Mouse (Mus musculus): ENCODE data around the gene M6pr. TPM values are rescaled to one million over a fixed set of nuclear protein-coding genes. Genes with fewer than 3 reads are reported as not detected.

M6pr gene
- total RNA-seq, 2 experiments from 2014 or later, result 20.0 to 23.0 TPM

DNA sequence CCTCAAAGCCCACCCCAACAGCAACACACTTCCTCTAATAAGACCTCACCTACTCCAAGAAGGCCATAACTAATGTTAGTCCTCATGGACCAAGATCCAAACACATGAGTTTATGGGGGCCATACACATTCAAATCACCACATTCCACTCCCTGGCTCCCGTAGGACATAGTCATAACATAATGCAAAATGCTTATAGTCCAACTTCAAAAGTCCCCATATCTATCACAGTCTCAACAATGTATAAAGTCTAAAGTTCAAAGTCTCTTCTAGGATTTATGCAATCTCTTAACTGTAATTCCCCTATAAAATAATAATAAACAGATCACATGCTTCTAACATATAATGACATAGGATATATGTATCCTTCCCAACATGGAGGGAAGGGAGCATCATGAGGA, 48.6 kb downstream of the M6pr start:
- intact Hi-C loops (cut with DNase I), result no loop called here
- no peak overlapping the region for H3K27ac ChIP-seq
- H3K4me3 ChIP-seq, result no peak overlapping the region
- TF ChIP-seq CTCF (IDR thresholded peaks at IDR 0.05), result no peak
- DNase-seq, result no peak

GRCm38 (mm10) chr6:122365706-122366105, 57.2 kb downstream of the M6pr start:
- H3K27ac ChIP-seq, result no peak overlapping the region
- DNase-seq, result no peak
- intact Hi-C loops (cut with DNase I), result no loop called here
- TF ChIP-seq CTCF (IDR thresholded peaks at IDR 0.05), result no peak
- no peak overlapping the region for H3K4me3 ChIP-seq

DNA sequence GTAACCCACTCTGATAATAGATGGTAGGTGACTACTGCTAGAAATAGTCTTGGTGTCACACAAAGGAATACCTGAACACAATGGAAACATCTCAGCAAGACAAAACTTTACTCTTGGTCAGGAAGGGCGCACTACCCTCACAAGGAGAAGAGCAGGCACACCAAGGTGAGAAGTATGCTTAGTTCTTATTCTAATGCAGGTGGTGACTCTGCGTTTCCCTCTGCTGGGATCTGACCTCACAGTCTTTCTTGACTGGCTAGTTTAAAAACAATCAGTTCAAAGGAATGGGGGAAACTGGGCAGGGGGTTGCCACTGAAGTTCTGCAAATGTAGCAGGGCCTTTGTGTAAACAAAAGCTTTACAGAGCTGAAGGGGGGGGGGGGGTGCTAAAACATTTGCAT, 57.8 kb downstream of the M6pr start:
- no peak overlapping the region for H3K4me3 ChIP-seq
- H3K27ac ChIP-seq, result no peak overlapping the region
- DNase-seq, result no peak
- TF ChIP-seq CTCF (IDR thresholded peaks at IDR 0.05), result no peak
- intact Hi-C loops (cut with DNase I), result no loop called here

DNA sequence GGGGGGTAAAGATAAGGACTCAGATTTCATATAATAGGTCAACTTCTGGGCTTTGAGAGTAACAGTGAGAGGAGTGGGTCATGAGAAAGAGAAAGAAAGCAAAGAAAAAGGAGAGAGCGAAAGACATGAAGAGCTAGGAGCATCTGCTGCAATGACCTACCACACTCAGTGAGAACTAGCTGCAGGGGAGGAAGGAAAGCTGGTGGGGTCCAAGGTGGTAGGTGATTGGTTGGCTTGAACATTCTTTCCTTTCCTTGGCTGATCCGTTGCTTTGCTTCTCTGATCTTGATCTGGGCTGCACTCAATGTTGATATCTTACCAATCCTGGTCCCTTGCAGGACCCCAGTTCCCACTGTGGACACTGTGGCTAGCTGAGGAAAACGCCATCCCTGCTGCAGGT, 58.5 kb downstream of the M6pr start:
- intact Hi-C loops (cut with DNase I), result no loop called here
- Histone ChIP-seq H3K4me3 (no peak overlapping the region), H3K27ac (no peak overlapping the region)
- DNase-seq, result no peak
- no peak for TF ChIP-seq CTCF (IDR thresholded peaks at IDR 0.05)

Other genes with a start within 250 kb of the M6pr start
- not detected for gene Klrg1, start 25.8 kb upstream of the M6pr start, total RNA-seq (2021)
- gene Phc1, start 31.8 kb downstream of the M6pr start, total RNA-seq (2021), result 10 to 100 TPM; 24.8 to 32.8 TPM
- under 1 TPM in 1 of 2 experiments, not detected in 1; 0.99 TPM for gene Rimklb, start 190.0 kb downstream of the M6pr start, total RNA-seq (2021)
- gene Mfap5, start 197.1 kb downstream of the M6pr start, total RNA-seq (2021), result 10 to 100 TPM; 24.3 to 35.4 TPM
- gene Aicda, start 245.1 kb downstream of the M6pr start, total RNA-seq (2021), result not detected